Mouse (Mus musculus) lung, embryonic 15.5 days (tissue): ENCODE data around the gene Mis18bp1. TPM values are rescaled to one million over a fixed set of nuclear protein-coding genes. Genes with fewer than 3 reads are reported as not detected.
A peak's percentile ranks its signal among the peaks of the same experiment; 100 is the strongest.
"Not testable (repeated sequence)": the region's sequence is repeated elsewhere in the genome, so short reads cannot be mapped to it uniquely, and the experiment has no call there.

Experiments used
- ATAC-seq: fragments of 200-750 bp; cut with Nextera tagmentation; 2 replicates; pipeline ENCODE4 v1.8.0; 2017; ENCODE audit warnings: moderate number of reproducible peaks, borderline replicate concordance; ENCODE audit not compliant: low FRiP score, low TSS enrichment; ENCODE audit errors: extremely low read depth
- H3K27ac ChIP-seq: fragments of 300-500 bp; sonication (generic); 2 replicates; pipeline ENCODE4 v1.5.1; 2015; ENCODE audit warnings: moderate library complexity, mild to moderate bottlenecking, inconsistent platforms
- H3K27me3 ChIP-seq: fragments of 300-500 bp; sonication (generic); 2 replicates; pipeline ENCODE4 v1.6.1; 2015; ENCODE audit warnings: inconsistent platforms
- H3K36me3 ChIP-seq: fragments of 300-500 bp; sonication (generic); 2 replicates; pipeline ENCODE4 v1.6.1; 2015; ENCODE audit warnings: inconsistent platforms
- H3K4me1 ChIP-seq: fragments of 300-500 bp; sonication (generic); 2 replicates; pipeline ENCODE4 v1.6.1; 2015; ENCODE audit warnings: inconsistent platforms
- H3K4me2 ChIP-seq: fragments of 300-500 bp; sonication (generic); 2 replicates; pipeline ENCODE4 v1.6.1; 2015; ENCODE audit warnings: inconsistent platforms, mild to moderate bottlenecking, moderate library complexity
- H3K4me3 ChIP-seq: fragments of 300-500 bp; sonication (generic); 2 replicates; pipeline ENCODE4 v1.5.1; 2015; ENCODE audit warnings: mild to moderate bottlenecking, inconsistent platforms
- H3K9ac ChIP-seq: fragments of 300-500 bp; sonication (generic); 2 replicates; pipeline ENCODE4 v1.6.1; 2015; ENCODE audit warnings: inconsistent platforms
- H3K9me3 ChIP-seq: fragments of 300-500 bp; sonication (generic); 2 replicates; pipeline ENCODE4 v1.6.1; 2016; ENCODE audit warnings: inconsistent platforms
- WGBS: fragments of 180-500 bp; shearing (Covaris S2); methylation state at CpG from one replicate; pipeline ENCODE4 v1.1.7; 2015; 5-methylcytosine and 5-hydroxymethylcytosine counted together
- polyA plus RNA-seq: library from polyadenylated mRNA; unstranded; fragments of >200 nt; fragmentation: Nextera tagmentation; extraction: Ambion mirVana; gene quantifications from 2 replicates; pipeline ENCODE4 v1.2.1, GENCODE M21; 2015

The Mis18bp1 gene
- polyA plus RNA-seq: 64.9 and 72.9 TPM in 2 replicates

DNA sequence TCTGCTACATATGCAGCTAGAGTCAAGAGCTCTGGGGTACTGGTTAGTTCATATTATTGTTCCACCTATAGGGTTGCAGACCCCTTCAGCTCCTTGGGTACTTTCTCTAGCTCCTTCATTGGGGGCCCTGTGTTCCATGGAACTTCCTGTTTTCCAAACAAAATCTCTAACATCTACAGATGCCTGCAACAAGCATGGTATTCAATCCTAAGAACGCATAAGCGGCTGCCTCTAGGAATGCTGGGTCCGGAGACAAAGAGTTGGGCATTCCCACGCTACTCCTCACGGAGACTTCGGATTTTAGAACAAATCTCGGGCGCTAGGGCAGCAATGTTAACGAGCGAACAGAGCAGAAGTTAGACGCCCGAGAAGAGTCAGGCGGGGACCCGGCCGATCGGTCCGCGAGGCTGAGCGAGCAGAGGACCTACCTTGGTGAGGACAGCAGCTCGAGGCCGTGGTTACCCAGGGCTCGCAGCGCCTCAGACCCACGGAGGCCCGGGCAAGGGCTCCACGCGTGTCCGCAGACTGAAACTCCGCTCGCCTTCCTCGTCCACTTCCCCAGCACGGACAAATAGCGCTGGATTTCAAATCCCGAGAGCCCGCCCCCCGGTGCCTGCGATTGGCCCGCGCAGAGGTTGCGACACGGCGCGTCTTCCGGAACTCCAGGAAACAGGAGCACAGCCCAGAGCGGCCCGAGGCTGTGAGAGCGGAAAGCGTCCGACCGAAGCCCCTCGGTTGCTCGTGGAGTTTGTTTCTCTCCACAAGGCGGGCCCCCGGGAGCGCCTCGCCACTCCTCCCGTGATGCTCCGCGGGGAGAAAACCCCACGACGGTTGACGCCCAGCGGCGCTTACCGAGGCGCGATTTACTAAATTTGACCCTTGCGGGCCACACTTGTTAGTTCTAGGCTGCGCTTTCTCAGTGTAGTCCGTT, at the start of gene Mis18bp1:
Mis18bp1 (minus strand) TSS at position 584 of the 931 bp plus-strand sequence.
- peaks cover 13% of the 10 kb centered on the region for H3K4me1 ChIP-seq
- peak; percentile 99 for ATAC-seq

DNA sequence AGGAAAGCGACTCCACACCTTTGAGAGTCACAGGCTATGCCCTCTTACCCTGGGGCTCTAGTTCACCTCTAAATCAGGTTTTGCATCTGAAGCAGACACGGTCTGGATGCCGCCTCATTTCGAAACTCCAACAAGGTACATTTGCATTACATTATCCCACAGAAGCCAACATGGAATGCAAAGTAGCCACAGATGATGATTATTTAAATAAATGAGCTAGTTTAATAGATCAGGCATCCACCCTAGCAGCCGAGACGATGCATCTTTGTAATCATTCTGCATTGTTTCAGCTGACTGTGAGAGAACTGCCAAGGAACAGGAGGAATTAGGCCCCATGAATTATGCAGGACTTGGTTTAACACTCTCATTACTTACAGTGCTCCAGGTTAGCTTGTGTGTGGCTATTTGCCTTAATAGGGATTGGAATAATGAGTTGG, 44.0 kb upstream of the Mis18bp1 start:
- Histone ChIP-seq H3K36me3 (no peaks in the 10 kb centered on the region), H3K27me3 (no peaks in the 10 kb centered on the region), H3K9ac (no peak overlapping the region), H3K4me2 (no peak overlapping the region), H3K4me1 (no peaks in the 10 kb centered on the region), H3K4me3 (no peak overlapping the region), H3K9me3 (no peaks in the 10 kb centered on the region), H3K27ac (no peak overlapping the region)
- no peak for ATAC-seq
- 80% methylated on average over 6 of the region's 6 CpGs for WGBS

More for the DNA sequence above, at the start of gene Mis18bp1:
- Histone ChIP-seq H3K4me3 (peak within 1 kb of the TSS; percentile 89), H3K9ac (peak within 1 kb of the TSS; percentile 82), H3K27ac (peak within 1 kb of the TSS; percentile 98), H3K36me3 (no peaks in the 10 kb centered on the region), H3K9me3 (no peaks in the 10 kb centered on the region), H3K27me3 (no peaks in the 10 kb centered on the region), H3K4me2 (peak within 1 kb of the TSS; percentile 55)
- under 1% methylated on average over 70 of the region's 70 CpGs for WGBS

GRCm38 (mm10) chr12:65206431-65206830, 34.0 kb upstream of the Mis18bp1 start:
- no peak overlapping the region for H3K4me2 ChIP-seq
- no peak overlapping the region for H3K4me3 ChIP-seq
- 68% methylated on average over 1 of the region's 1 CpGs for WGBS
- H3K36me3 ChIP-seq: no peaks in the 10 kb centered on the region
- no peak overlapping the region for H3K27ac ChIP-seq
- ATAC-seq: no peak
- H3K9ac ChIP-seq: no peak overlapping the region
- no peaks in the 10 kb centered on the region for H3K27me3 ChIP-seq
- H3K9me3 ChIP-seq: no peaks in the 10 kb centered on the region
- no peaks in the 10 kb centered on the region for H3K4me1 ChIP-seq

DNA sequence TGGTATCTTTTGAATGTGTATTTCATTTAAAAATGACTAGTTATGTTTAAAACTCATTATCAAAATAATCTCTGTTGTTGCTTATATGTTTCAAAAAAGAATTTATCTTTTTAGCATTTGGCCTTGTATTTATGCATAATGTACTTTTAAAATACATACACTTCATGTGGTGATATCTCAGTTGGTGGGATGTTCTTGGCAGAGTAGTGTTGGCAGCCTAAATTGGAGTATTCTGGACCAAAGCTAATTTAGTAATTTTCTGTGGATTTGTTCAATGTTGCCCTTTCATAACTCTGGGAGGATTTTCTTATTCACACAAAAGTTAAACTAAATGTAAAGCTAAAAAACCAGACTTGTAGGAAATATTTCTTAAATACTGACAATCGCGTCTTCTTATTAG, 29.4 kb upstream of the Mis18bp1 start:
- H3K9ac ChIP-seq: no peak overlapping the region
- H3K4me2 ChIP-seq: no peak overlapping the region
- H3K27me3 ChIP-seq: no peaks in the 10 kb centered on the region
- ATAC-seq: no peak
- WGBS: 100% methylated on average over 2 of the region's 2 CpGs
- H3K36me3 ChIP-seq: no peaks in the 10 kb centered on the region
- no peak overlapping the region for H3K4me3 ChIP-seq
- no peak overlapping the region for H3K27ac ChIP-seq
- H3K4me1 ChIP-seq: no peaks in the 10 kb centered on the region
- H3K9me3 ChIP-seq: no peaks in the 10 kb centered on the region

DNA sequence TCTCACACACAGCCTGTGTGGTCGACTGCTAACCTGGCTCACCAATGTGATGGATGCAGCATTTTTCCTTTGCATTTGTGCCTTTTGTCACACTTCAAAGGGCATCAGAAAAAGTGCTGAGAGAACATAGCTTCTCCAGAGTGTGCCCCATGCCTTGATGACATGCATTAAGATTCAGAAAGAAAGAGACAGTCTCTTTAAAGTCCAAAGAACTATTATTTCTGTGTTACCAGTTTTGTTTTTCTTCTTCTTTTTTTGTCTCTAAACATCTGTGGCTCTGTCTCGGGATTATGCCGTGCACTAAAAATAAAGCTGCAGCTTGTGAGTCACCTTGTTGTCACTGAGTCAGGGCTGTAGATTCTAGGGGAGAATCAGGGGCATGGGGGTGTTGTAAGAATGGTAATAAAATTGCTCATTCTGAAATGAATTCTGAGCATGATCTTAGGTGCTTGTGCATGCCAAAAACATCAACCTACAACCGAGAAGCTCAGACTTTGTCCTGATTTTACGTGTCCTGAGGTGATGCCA, 21.7 kb upstream of the Mis18bp1 start:
- no peak for ATAC-seq
- H3K27ac ChIP-seq: no peak overlapping the region
- H3K9ac ChIP-seq: no peak overlapping the region
- no peak overlapping the region for H3K4me3 ChIP-seq
- H3K27me3 ChIP-seq: no peaks in the 10 kb centered on the region
- WGBS: 71% methylated on average over 5 of the region's 5 CpGs
- no peak overlapping the region for H3K4me2 ChIP-seq
- no peaks in the 10 kb centered on the region for H3K9me3 ChIP-seq
- H3K4me1 ChIP-seq: no peaks in the 10 kb centered on the region
- no peaks in the 10 kb centered on the region for H3K36me3 ChIP-seq

- Histone ChIP-seq H3K4me2 (no peak overlapping the region), H3K9ac (no peak overlapping the region), H3K27ac (no peak overlapping the region), H3K36me3 (no peaks in the 10 kb centered on the region), H3K27me3 (no peaks in the 10 kb centered on the region), H3K4me3 (no peak overlapping the region), H3K9me3 (no peaks in the 10 kb centered on the region), H3K4me1 (no peaks in the 10 kb centered on the region)
- ATAC-seq: no peak
- WGBS: 64% methylated on average over 2 of the region's 2 CpGs
These were observed 16.8 kb upstream of the Mis18bp1 start for GRCm38 (mm10) chr12:65189213-65189612.

DNA sequence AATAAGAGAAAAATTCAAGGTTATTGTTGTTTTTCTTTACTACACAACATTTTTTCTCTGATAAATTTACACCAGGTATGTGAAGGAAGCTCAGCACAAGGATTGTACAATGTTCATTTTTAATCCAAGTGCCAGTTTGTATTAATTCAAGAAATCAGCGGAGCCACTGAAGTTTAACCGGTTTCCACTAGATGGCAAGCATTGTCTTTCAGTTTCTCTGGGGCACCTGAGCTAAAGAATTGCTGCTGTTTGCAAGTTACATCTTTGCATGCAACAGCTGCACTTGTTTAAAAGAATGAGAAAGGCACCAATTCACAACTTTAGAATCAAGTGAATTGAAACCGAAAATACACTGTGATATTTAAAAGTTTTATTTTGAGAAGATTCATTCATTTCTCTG, 15.0 kb upstream of the Mis18bp1 start:
- Histone ChIP-seq H3K36me3 (no peaks in the 10 kb centered on the region), H3K4me3 (no peak overlapping the region), H3K27me3 (no peaks in the 10 kb centered on the region), H3K9ac (no peak overlapping the region), H3K27ac (no peak overlapping the region), H3K4me2 (no peak overlapping the region), H3K9me3 (no peaks in the 10 kb centered on the region), H3K4me1 (no peaks in the 10 kb centered on the region)
- ATAC-seq: no peak
- WGBS: 64% methylated on average over 3 of the region's 3 CpGs

DNA sequence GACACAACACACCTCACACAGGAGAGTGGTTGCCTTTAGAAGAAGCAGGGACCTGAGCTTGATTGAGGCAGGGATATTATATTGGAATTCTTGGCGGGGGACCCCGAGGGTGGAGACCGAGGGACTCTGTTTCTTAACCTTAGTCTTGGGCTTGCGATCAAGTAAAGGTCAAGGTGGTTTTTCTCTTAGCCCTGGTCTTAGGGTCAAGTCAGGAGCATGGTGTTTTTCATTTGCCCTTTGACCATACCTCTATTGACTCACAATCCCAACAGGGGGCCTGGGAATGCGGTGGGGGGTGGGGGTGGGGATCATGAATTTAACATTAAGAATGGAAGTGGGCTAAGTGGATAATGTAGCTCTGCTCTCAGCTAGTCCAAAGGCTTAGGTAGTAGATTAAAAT, 1.3 kb upstream of the Mis18bp1 start:
- Histone ChIP-seq H3K27me3 (no peaks in the 10 kb centered on the region), H3K4me1 (peaks cover 13% of the 10 kb centered on the region), H3K9ac (no peak overlapping the region), H3K27ac (no peak overlapping the region), H3K9me3 (no peaks in the 10 kb centered on the region), H3K4me3 (no peak overlapping the region), H3K4me2 (no peak overlapping the region), H3K36me3 (no peaks in the 10 kb centered on the region)
- 86% methylated on average over 5 of the region's 5 CpGs for WGBS
- no peak for ATAC-seq

DNA sequence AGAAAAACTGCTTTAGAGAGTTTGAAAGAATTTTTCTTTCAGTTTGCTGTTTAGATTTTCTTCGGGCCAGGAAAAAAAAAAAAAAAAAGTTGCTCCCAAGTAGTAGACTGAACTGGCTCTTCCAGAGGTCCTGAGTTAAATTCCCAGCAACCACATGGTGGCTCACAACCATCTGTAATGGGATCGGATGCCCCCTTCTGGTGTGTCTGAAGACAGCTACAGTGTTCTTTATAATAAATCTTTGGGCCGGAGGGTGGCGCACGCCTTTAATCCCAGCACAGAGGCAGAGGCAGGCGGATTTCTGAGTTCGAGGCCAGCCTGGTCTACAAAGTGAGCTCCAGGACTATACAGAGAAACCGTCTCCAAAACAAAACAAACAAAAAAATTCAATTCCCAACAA, 555 bp upstream of the Mis18bp1 start:
- Histone ChIP-seq H3K9ac (peak overlapping the region; percentile 44; the same call in 1 of the 2 replicates), H3K4me3 (peak overlapping the region; percentile 89), H3K4me1 (peaks cover 13% of the 10 kb centered on the region), H3K27ac (peak overlapping the region; percentile 98), H3K4me2 (peak overlapping the region; percentile 55)
- H3K36me3 ChIP-seq, H3K9me3 ChIP-seq, H3K27me3 ChIP-seq: not testable (repeated sequence)
- ATAC-seq: peak; percentile 56; the same call in 1 of the 2 replicates
- 23% methylated on average over 8 of the region's 8 CpGs for WGBS

DNA sequence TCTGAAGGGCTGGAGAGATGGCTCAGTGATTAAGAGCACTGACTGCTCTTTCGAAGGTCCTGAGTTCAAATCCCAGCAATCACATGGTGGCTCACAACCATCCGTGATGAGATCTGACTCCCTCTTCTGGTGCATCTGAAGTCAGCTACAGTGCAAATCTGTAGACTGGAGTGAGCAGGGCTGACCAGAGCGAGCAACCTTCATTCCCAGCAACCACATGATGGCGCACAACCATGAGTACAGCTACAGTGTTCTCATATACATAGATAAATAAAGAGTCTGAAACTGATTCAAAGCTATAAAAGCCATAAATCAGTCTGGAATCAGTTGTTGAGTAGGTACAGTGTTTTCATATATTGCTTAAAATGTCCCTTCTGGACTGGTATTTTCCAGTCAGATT, 36.3 kb downstream of the Mis18bp1 start:
- not testable (repeated sequence) for H3K9ac ChIP-seq, H3K27ac ChIP-seq, H3K4me2 ChIP-seq, H3K4me3 ChIP-seq, H3K4me1 ChIP-seq, ATAC-seq, H3K27me3 ChIP-seq, H3K9me3 ChIP-seq
- WGBS: 94% methylated on average over 4 of the region's 4 CpGs
- peaks cover 35% of the 10 kb centered on the region for H3K36me3 ChIP-seq

GRCm38 (mm10) chr12:65119451-65119850, 53.0 kb downstream of the Mis18bp1 start:
- Histone ChIP-seq H3K27me3 (no peaks in the 10 kb centered on the region), H3K4me2 (no peak overlapping the region), H3K4me1 (no peaks in the 10 kb centered on the region), H3K27ac (no peak overlapping the region), H3K4me3 (no peak overlapping the region), H3K9ac (no peak overlapping the region), H3K36me3 (peaks cover 35% of the 10 kb centered on the region; the same call in 1 of the 2 replicates), H3K9me3 (no peaks in the 10 kb centered on the region)
- no peak for ATAC-seq
- WGBS: 92% methylated on average over 5 of the region's 5 CpGs

DNA sequence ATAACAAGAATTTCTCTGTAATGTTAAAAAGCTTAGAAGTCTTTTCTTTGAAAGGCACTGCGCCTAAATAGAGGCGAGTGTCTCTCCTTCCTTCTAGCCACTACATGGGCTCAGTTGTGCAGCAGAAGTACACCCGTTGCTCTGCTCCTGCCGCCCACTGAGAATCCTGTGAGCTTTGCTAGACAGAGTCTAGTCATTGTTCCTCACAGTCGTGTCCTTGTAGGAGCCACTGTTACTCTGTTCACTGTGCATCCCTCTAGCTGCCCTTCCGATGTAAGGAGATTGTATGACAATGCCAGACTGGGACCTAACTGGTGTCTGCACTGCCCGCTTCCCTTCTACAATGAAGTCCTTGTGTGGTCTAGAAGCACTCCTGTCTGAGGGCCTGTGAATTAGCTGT, 53.4 kb downstream of the Mis18bp1 start:
- Histone ChIP-seq H3K27me3 (no peaks in the 10 kb centered on the region), H3K9me3 (no peaks in the 10 kb centered on the region), H3K27ac (no peak overlapping the region), H3K36me3 (peaks cover 35% of the 10 kb centered on the region; the same call in 1 of the 2 replicates), H3K9ac (no peak overlapping the region), H3K4me3 (no peak overlapping the region), H3K4me2 (no peak overlapping the region), H3K4me1 (no peaks in the 10 kb centered on the region)
- no peak for ATAC-seq
- WGBS: 87% methylated on average over 7 of the region's 7 CpGs
